Mouse (Mus musculus): Measurements from ENCODE around the gene Adam6a.
"Not testable (repeated sequence)": the region's sequence is repeated elsewhere in the genome, so short reads cannot be mapped to it uniquely, and the experiment has no call there.

Gene Adam6a

DNA sequence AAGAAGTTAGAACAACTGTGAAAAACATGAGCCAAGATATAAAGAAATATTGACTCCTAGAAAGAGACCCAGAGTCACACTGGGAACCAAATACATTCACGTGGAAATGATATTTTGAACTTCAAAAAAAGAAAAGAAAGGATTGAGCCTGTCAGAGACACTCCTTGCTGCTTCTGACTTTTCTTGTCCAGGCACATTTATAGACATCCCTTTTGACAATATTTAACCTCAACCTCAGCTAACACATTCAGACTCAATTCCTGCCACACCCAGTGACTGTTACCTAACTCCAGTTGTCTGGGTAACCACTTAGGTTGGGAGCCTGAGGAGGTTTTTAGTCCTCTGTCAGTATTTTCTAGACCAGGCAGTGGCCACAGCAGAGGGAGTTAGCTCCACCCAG, at the start of gene Adam6a:
Adam6a (plus strand) TSS at position 301 of the 400 bp plus-strand sequence.
- not testable (repeated sequence) for DNase-seq (ENCODE audit: low spot score)

DNA sequence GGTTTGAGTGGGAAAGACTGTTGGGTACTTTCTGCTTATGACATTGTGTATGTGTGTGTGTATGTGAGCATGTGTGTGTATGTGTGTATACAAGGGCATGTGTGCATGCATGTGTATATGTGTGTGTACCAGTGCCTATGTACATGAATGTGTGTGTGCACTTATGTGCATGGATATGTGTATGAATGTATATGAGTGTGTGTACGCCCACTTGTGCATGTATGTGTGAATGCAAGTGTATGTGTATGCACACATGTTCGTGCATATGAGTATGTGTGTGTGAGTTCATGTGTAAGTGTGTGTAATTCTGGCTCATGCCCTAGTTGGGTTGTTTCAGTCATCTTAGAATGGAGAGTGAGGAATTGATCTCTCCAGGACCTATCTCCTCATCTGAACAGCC, 17.8 kb upstream of the Adam6a start:
- DNase-seq (ENCODE audit: low spot score) = no peak

DNA sequence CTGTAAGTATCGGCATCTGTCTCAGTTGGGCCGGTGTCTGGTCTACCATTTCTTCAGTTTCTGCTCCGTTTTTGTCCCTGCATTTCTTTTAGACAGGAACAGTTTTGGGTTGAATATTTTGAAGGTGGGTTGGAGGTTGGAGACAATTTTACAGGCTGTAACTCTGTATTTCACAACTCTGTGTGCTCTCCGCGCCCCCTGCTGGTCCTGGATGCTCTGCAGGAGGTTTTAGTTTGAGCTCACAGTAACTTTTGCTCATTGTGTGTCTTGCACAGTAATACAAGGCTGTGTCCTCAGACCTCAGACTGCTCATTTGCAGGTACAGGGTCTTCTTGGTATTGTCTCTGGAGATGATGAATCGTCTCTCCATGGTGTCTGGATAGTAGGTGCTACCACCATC, 34.5 kb downstream of the Adam6a start:
- peak; percentile 17 for DNase-seq (ENCODE audit: low spot score)

DNA sequence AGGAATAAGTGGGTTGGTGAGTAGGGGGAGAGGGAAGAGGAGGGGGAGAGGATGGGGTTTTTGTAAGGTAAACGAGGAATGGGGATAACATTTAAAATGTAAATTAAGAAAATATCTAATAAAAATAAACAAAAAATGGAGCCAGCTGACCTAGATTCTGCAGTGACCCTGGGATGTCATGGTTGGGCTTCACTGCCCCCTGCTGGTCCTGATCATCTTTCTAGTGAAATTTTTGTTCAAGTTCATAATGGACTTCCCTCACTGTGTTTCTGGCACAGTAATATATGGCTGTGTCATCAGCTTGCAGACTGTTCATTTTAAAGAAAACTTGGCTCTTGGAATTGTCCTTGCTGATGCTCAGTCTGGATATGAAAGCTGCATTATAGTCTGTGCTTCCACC, 44.3 kb downstream of the Adam6a start:
- no peak for DNase-seq (ENCODE audit: low spot score)
